Mouse (Mus musculus) right cerebral cortex, postnatal 10 days (tissue): Measurements from ENCODE around the gene Ctnnbip1.

ENCODE experiments used
- DNase-seq, 2 experiments: peaks; one replicate each; pipeline ENCODE4 v3.0.0; 2021; ENCODE audit warnings: low spot score in 2 of 2

Gene Ctnnbip1

GRCm38 (mm10) chr4:149517868-149518340 lies at the start of gene Ctnnbip1:
Ctnnbip1 (plus strand) TSS chr4:149518236.
- DNase-seq = peak; percentile 97 to 98

- DNase-seq = no peak
These were observed 48.5 kb upstream of the Ctnnbip1 start for GRCm38 (mm10) chr4:149469557-149469956.

GRCm38 (mm10) chr4:149475096-149475495 lies 42.9 kb upstream of the Ctnnbip1 start:
- no peak for DNase-seq

- DNase-seq = no peak
These were observed 41.0 kb upstream of the Ctnnbip1 start, which contains the start of gene Tmem274 for GRCm38 (mm10) chr4:149477078-149477477. Tmem274 (plus strand) TSS chr4:149477378.

GRCm38 (mm10) chr4:149484566-149484965 lies 33.5 kb upstream of the Ctnnbip1 start:
- DNase-seq = no peak

GRCm38 (mm10) chr4:149485053-149485824 lies 32.8 kb upstream of the Ctnnbip1 start, which contains the start of the genes Nmnat1 and Lzic:
Nmnat1 (minus strand) TSS chr4:149485202.
Lzic (plus strand) TSS chr4:149485229.
- DNase-seq = peak; percentile 95 to 97

GRCm38 (mm10) chr4:149485825-149486206 lies 32.2 kb upstream of the Ctnnbip1 start:
- DNase-seq = peak in 1 of 2 experiments; percentile 49

GRCm38 (mm10) chr4:149487729-149488128 lies 30.3 kb upstream of the Ctnnbip1 start:
- no peak for DNase-seq

- no peak for DNase-seq
These were observed 28.4 kb upstream of the Ctnnbip1 start for GRCm38 (mm10) chr4:149489415-149490240.

- DNase-seq = no peak
These were observed 26.9 kb upstream of the Ctnnbip1 start for GRCm38 (mm10) chr4:149491151-149491550.

- DNase-seq = peak; percentile 46 to 61
These were observed 21.4 kb upstream of the Ctnnbip1 start for GRCm38 (mm10) chr4:149496612-149497011.

- DNase-seq = no peak
These were observed 19.1 kb upstream of the Ctnnbip1 start for GRCm38 (mm10) chr4:149498901-149499300.

GRCm38 (mm10) chr4:149499790-149500189 lies 18.2 kb upstream of the Ctnnbip1 start:
- DNase-seq = no peak

- no peak for DNase-seq
These were observed 13.7 kb upstream of the Ctnnbip1 start for GRCm38 (mm10) chr4:149504363-149504762.

GRCm38 (mm10) chr4:149504858-149505257 lies 13.2 kb upstream of the Ctnnbip1 start:
- DNase-seq = no peak

- DNase-seq = no peak
These were observed 12.6 kb upstream of the Ctnnbip1 start for GRCm38 (mm10) chr4:149505261-149505967.

GRCm38 (mm10) chr4:149506904-149507303 lies 11.1 kb upstream of the Ctnnbip1 start:
- DNase-seq = no peak

GRCm38 (mm10) chr4:149511221-149511646 lies 6.8 kb upstream of the Ctnnbip1 start:
- DNase-seq = no peak

- no peak for DNase-seq
These were observed 6.0 kb upstream of the Ctnnbip1 start for GRCm38 (mm10) chr4:149512072-149512471.

GRCm38 (mm10) chr4:149515706-149516105 lies 2.3 kb upstream of the Ctnnbip1 start:
- no peak for DNase-seq

GRCm38 (mm10) chr4:149518351-149519220 lies 550 bp downstream of the Ctnnbip1 start:
- DNase-seq = peak in 1 of 2 experiments; percentile 38
